Mouse (Mus musculus) heart, postnatal 0 days (tissue): Measurements from ENCODE around the gene Atp8b4.

Experiments used
- CTCF ChIP-seq: IDR thresholded peaks from 2 replicates; pipeline ENCODE4 v1.5.1; 2016; ENCODE audit warnings: antibody characterized with exemption, control low read depth, low read depth
- EP300 ChIP-seq: IDR thresholded peaks from 2 replicates; pipeline ENCODE4 v1.6.1; 2016; ENCODE audit warnings: antibody characterized with exemption, low read depth

- TF ChIP-seq CTCF, result no peak
- no peak for TF ChIP-seq EP300
These were observed 209.8 kb downstream of the Atp8b4 start for GRCm38 (mm10) chr2:126290702-126291101.
